Mouse (Mus musculus) kidney, adult 8-10 months (tissue): ENCODE results near the gene Rilpl1.
A peak's percentile ranks its signal among the peaks of the same experiment; 100 is the strongest.
"Not testable (repeated sequence)": the region's sequence is repeated elsewhere in the genome, so short reads cannot be mapped to it uniquely, and the experiment has no call there.

ENCODE experiments used
- DNase-seq, 2 experiments: peaks; one replicate each; pipeline ENCODE4 v3.0.0; 2022

Gene Rilpl1

GRCm38 (mm10) chr5:124530655-124531582, at the start of gene Rilpl1:
Rilpl1 (minus strand) TSS chr5:124531391.
- peak; percentile 72 to 77 for DNase-seq

- peak; percentile 85 to 91 for DNase-seq
Observed at GRCm38 (mm10) chr5:124578633-124579317, 47.6 kb upstream of the Rilpl1 start, which contains the start of the genes Eif2b1 and Gtf2h3. Eif2b1 (minus strand) TSS chr5:124579131. Gtf2h3 (plus strand) TSS chr5:124579140.

- no peak for DNase-seq
Observed at GRCm38 (mm10) chr5:124575467-124575866, 44.3 kb upstream of the Rilpl1 start.

- no peak for DNase-seq
Observed at GRCm38 (mm10) chr5:124571068-124571467, 39.9 kb upstream of the Rilpl1 start.

- DNase-seq, result peak in 1 of 2 experiments; percentile 27
Observed at GRCm38 (mm10) chr5:124555145-124555544, 24.0 kb upstream of the Rilpl1 start.

- DNase-seq, result no peak
Observed at GRCm38 (mm10) chr5:124553607-124554006, 22.4 kb upstream of the Rilpl1 start.

GRCm38 (mm10) chr5:124552558-124553307, 21.5 kb upstream of the Rilpl1 start, which contains the start of gene Ddx55:
Ddx55 (plus strand) TSS chr5:124552864.
- peak; percentile 86 to 89 for DNase-seq

- DNase-seq, result no peak
Observed at GRCm38 (mm10) chr5:124552094-124552472, 20.9 kb upstream of the Rilpl1 start.

- DNase-seq, result not testable (repeated sequence)
Observed at GRCm38 (mm10) chr5:124551349-124552093, 20.3 kb upstream of the Rilpl1 start.

GRCm38 (mm10) chr5:124550737-124551136, 19.5 kb upstream of the Rilpl1 start:
- DNase-seq, result not testable (repeated sequence)

- no peak for DNase-seq
Observed at GRCm38 (mm10) chr5:124541602-124541973, 10.4 kb upstream of the Rilpl1 start.

GRCm38 (mm10) chr5:124540905-124541601, 9.9 kb upstream of the Rilpl1 start:
- peak; percentile 73 to 75 for DNase-seq

GRCm38 (mm10) chr5:124540383-124540786, 9.2 kb upstream of the Rilpl1 start, which contains the start of gene Tmed2:
Tmed2 (plus strand) TSS chr5:124540695.
- DNase-seq, result peak; percentile 97

- DNase-seq, result no peak
Observed at GRCm38 (mm10) chr5:124539905-124540304, 8.7 kb upstream of the Rilpl1 start.

- DNase-seq, result peak; percentile 70 to 71
Observed at GRCm38 (mm10) chr5:124538813-124539792, 7.9 kb upstream of the Rilpl1 start.

GRCm38 (mm10) chr5:124536776-124537175, 5.6 kb upstream of the Rilpl1 start:
- peak; percentile 78 to 83 for DNase-seq

GRCm38 (mm10) chr5:124535016-124535415, 3.8 kb upstream of the Rilpl1 start:
- DNase-seq, result no peak

GRCm38 (mm10) chr5:124532451-124532850, 1.3 kb upstream of the Rilpl1 start:
- no peak for DNase-seq

- no peak for DNase-seq
Observed at GRCm38 (mm10) chr5:124531583-124531930, 366 bp upstream of the Rilpl1 start.

- peak in 1 of 2 experiments; percentile 32 for DNase-seq
Observed at GRCm38 (mm10) chr5:124529697-124530096, 1.5 kb downstream of the Rilpl1 start.
